Mouse (Mus musculus) kidney, embryonic 16.5 days (tissue): ENCODE measurements at regions not wholly inside any gene's neighbourhood (a gene's known extent, or its start where the extent isn't known, plus 50 kb on each side); places are given as distances from the start of the nearest gene placed in this dataset.

ENCODE experiments used
- ATAC-seq: fragments of 200-750 bp; cut with Nextera tagmentation; 2 replicates; pipeline ENCODE4 v1.8.0; 2017; ENCODE audit warnings: moderate TSS enrichment; ENCODE audit not compliant: low FRiP score, low TSS enrichment
- H3K27ac ChIP-seq: fragments of 300-500 bp; sonication (generic); 2 replicates; pipeline ENCODE4 v1.5.1; 2014; ENCODE audit warnings: low read length
- H3K27me3 ChIP-seq: fragments of 300-500 bp; sonication (generic); 2 replicates; pipeline ENCODE4 v1.6.1; 2014; ENCODE audit warnings: low read length, control low read depth, mixed read lengths; ENCODE audit not compliant: insufficient read depth
- H3K36me3 ChIP-seq: fragments of 300-500 bp; sonication (generic); 2 replicates; pipeline ENCODE4 v1.6.1; 2014; ENCODE audit warnings: low read length, control low read depth, mixed read lengths; ENCODE audit not compliant: insufficient read depth
- H3K4me1 ChIP-seq: fragments of 300-500 bp; sonication (generic); 2 replicates; pipeline ENCODE4 v1.6.1; 2014; ENCODE audit warnings: low read length, control low read depth, mixed read lengths; ENCODE audit not compliant: insufficient read depth
- H3K4me2 ChIP-seq: fragments of 300-500 bp; sonication (generic); replicated peaks from 2 replicates; pipeline ENCODE4 v1.6.1; 2014; ENCODE audit warnings: low read depth, low read length
- H3K4me3 ChIP-seq: fragments of 300-500 bp; sonication (generic); 2 replicates; pipeline ENCODE4 v1.5.1; 2014; ENCODE audit warnings: mild to moderate bottlenecking, low read length
- H3K9ac ChIP-seq: fragments of 300-500 bp; sonication (generic); replicated peaks from 2 replicates; pipeline ENCODE4 v1.6.1; 2014; ENCODE audit warnings: low read length
- H3K9me3 ChIP-seq: fragments of 300-500 bp; sonication (generic); 2 replicates; pipeline ENCODE4 v1.6.1; 2016; ENCODE audit warnings: low read length, control low read depth
- WGBS: fragments of 180-500 bp; shearing (Covaris S2); extraction: QIAGEN DNeasy Blood & Tissue Kit; methylation state at CpG from one replicate; pipeline ENCODE4 v1.1.7; 2014; 5-methylcytosine and 5-hydroxymethylcytosine counted together

DNA sequence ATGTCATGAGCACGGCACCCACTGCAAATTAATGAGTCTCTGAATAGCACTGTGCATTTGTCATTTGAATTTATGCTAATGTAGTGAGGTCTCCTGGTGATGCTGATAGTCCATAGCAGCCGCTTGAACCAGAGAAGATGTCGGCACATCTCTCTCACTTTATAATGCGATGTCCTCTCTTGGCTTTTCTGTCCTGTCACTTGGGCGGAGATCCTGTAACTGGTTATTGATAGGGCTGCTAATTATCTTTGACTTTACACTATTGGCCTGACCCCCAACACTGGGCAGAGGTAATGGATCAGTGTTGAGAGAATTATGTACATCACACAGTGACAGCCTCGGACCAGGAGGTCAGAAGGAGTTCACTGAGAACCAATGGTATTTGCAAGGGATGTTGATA, 161.6 kb downstream of the Cetn3 start:
- H3K4me2 ChIP-seq = peak overlapping the region; percentile 48
- no peak overlapping the region for H3K27ac ChIP-seq
- ATAC-seq = peak; percentile 59; the same call in 1 of the 2 replicates
- no peaks in the 10 kb centered on the region for H3K9me3 ChIP-seq
- no peak overlapping the region for H3K9ac ChIP-seq
- no peaks in the 10 kb centered on the region for H3K27me3 ChIP-seq
- no peaks in the 10 kb centered on the region for H3K36me3 ChIP-seq
- H3K4me3 ChIP-seq = peak overlapping the region; percentile 16; the same call in 1 of the 2 replicates
- WGBS = 46% methylated on average over 6 of the region's 6 CpGs
- peaks cover 7% of the 10 kb centered on the region for H3K4me1 ChIP-seq

DNA sequence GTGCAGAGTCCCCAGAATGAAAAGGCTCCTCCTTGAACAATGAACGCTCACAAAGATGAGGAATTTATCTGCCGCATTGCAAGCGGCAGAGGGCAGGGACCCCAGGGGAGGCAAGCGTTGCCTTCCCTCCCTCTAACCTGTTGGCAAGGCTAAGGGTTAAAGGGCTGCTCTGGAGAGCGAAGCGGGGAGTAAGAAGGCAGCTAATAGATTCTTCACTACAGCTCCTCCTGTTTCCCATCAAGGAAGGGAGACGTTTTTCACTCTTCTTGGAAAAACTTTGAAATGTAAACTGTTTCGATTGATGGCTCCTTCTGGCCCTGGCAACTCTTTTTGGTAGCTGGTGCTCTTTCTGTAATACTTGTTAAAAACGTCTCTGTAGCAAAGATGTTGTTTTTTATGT, 162.9 kb downstream of the Cetn3 start:
- Histone ChIP-seq H3K4me1 (peaks cover 7% of the 10 kb centered on the region), H3K27me3 (no peaks in the 10 kb centered on the region), H3K9ac (peak overlapping the region; percentile 48; the same call in 1 of the 2 replicates), H3K9me3 (no peaks in the 10 kb centered on the region), H3K27ac (no peak overlapping the region), H3K4me2 (peak overlapping the region; percentile 53), H3K36me3 (no peaks in the 10 kb centered on the region), H3K4me3 (peak overlapping the region; percentile 30)
- WGBS = 7% methylated on average over 9 of the region's 9 CpGs
- no peak; the same call in 1 of the 2 replicates for ATAC-seq

DNA sequence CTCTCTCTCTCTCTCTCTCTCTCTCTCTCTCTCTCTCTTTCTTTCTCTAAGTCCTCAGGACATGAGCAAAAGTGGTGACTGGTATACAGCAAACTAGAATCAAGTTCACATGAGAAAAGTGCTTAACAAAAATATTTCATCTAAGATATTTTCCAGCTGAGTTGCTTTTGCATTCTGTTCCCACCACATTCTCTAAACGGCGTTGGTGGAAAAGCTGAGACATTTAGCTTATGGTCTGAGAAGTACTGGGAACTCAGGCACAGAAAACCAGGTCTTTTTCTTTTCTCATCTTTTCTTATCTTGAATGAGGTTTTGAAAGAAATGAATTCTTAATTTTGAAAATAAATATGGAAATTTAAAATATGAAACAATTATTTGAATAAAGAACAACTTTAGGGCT, 182.6 kb downstream of the Cetn3 start:
- Histone ChIP-seq H3K4me2 (no peak overlapping the region), H3K27ac (no peak overlapping the region), H3K36me3 (no peaks in the 10 kb centered on the region), H3K4me3 (no peak overlapping the region), H3K27me3 (no peaks in the 10 kb centered on the region), H3K9me3 (no peaks in the 10 kb centered on the region), H3K9ac (no peak overlapping the region), H3K4me1 (no peaks in the 10 kb centered on the region)
- no peak for ATAC-seq
- WGBS = 76% methylated on average over 2 of the region's 2 CpGs

DNA sequence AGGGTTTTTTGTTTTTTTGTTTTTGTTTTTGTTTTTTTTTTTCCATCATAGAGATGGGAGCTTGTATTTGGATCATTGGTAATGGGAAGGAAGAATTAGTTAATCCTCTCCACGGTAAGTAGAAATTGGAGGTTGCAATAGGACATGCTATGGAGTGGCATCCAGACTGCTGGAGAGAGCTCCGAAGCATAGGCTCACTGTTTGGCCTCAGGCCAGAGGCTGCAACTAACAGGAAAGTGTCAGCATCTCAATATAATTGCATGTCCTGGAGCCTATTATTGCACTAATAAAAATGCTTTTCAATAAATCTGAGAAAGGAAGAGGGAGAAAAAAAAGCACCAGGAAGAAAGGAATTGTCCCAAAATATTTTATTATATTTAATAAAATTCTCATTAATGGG, 193.0 kb downstream of the Cetn3 start:
- Histone ChIP-seq H3K4me2 (no peak overlapping the region), H3K27me3 (no peaks in the 10 kb centered on the region), H3K4me1 (no peaks in the 10 kb centered on the region), H3K9ac (no peak overlapping the region), H3K9me3 (no peaks in the 10 kb centered on the region), H3K36me3 (no peaks in the 10 kb centered on the region), H3K4me3 (no peak overlapping the region), H3K27ac (no peak overlapping the region)
- ATAC-seq = no peak
- WGBS = 48% methylated on average over 2 of the region's 2 CpGs

DNA sequence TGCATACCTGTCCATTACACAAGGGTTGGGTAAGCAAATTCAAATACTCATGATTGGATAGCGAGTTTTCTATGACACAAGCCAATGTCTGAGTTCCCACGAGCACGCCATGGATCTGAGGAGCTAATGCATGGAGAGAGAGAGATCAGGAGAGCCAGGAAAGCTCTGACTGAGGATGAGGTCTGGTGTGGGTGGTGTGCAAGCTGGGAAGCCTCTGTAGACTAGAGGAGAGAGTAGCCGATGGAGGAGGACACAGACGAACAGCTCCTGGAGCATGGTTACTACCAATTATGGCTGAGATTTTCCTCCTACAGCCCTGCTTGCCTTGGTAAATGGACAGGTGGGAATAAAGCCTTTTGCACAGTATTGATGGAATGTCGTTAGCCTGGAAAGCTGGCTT, 195.1 kb downstream of the Cetn3 start:
- Histone ChIP-seq H3K4me3 (no peak overlapping the region), H3K36me3 (no peaks in the 10 kb centered on the region), H3K27me3 (no peaks in the 10 kb centered on the region), H3K27ac (no peak overlapping the region), H3K4me2 (no peak overlapping the region), H3K9ac (no peak overlapping the region), H3K9me3 (no peaks in the 10 kb centered on the region), H3K4me1 (no peaks in the 10 kb centered on the region)
- 88% methylated on average over 6 of the region's 6 CpGs for WGBS
- no peak for ATAC-seq

DNA sequence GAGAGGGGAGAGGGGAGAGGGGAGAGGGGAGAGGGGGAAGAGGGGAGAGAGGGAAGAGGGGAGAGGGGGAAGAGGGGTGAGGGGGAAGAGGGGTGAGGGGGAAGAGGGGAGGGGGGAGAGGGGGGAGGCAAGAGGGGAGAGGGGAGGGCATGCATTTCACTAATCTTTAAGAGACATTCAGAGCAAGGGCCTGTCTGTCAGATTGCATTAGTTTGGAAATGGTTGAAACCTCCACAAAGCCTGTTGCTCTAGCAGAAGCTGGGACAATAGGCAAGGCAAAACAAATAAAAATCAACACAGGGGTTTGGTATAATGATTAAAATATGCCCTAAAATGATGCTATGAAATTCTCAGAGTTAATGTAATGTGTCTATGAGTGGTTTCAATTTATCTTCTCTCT, 196.4 kb downstream of the Cetn3 start:
- Histone ChIP-seq H3K36me3 (no peaks in the 10 kb centered on the region), H3K9ac (no peak overlapping the region), H3K9me3 (no peaks in the 10 kb centered on the region), H3K27ac (no peak overlapping the region), H3K4me1 (no peaks in the 10 kb centered on the region), H3K4me3 (no peak overlapping the region), H3K4me2 (no peak overlapping the region), H3K27me3 (no peaks in the 10 kb centered on the region)
- ATAC-seq = no peak

DNA sequence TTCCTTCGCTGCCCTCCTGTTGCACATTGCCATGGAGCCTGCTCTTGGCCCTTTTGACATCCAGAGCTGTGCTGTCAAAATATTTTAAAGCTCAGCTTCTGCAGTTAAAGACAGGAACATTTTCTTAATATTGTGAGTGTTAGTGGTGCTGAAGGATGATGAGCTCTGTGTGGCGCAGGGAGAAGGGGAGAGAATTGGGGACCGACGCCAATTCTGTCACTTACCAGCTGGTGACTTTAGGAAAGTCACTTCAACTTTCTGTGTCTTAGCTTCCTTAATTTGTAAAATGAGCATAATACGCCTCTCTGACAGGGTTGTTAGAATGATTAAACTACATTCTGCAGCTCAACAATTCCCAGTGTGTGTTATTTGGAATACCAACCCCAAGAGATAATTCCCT, 197.2 kb downstream of the Cetn3 start:
- no peak overlapping the region for H3K4me3 ChIP-seq

DNA sequence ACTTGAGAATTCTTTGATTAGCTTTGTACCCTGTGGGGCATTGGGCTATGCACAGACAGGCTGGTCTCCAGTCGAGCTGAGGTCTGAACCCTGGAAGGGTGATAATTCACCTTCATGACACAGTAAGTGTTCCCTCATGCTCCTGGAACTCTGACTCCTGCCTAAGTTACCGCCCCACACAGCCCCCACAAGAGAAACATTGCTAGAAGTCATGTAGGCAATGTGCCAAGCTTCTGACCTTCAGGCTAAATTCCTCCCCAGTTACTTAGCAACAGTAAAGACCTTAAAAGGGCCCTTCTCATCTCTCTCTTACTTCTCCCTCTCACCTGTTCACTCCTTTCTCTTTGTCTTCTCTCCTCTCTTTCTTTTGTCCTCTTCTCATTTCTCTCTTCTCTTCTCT, 199.6 kb downstream of the Cetn3 start:
- no peaks in the 10 kb centered on the region for H3K4me1 ChIP-seq
- WGBS = 17% methylated on average over 2 of the region's 2 CpGs
- no peaks in the 10 kb centered on the region for H3K27me3 ChIP-seq
- H3K36me3 ChIP-seq = no peaks in the 10 kb centered on the region
- H3K4me2 ChIP-seq = no peak overlapping the region
- no peak for ATAC-seq
- no peak overlapping the region for H3K9ac ChIP-seq
- H3K4me3 ChIP-seq = no peak overlapping the region
- H3K9me3 ChIP-seq = no peaks in the 10 kb centered on the region
- no peak overlapping the region for H3K27ac ChIP-seq

More for the DNA sequence above, 197.2 kb downstream of the Cetn3 start:
- H3K27ac ChIP-seq = no peak overlapping the region
- ATAC-seq = no peak
- H3K36me3 ChIP-seq = no peaks in the 10 kb centered on the region
- no peaks in the 10 kb centered on the region for H3K4me1 ChIP-seq
- H3K27me3 ChIP-seq = no peaks in the 10 kb centered on the region
- H3K4me2 ChIP-seq = no peak overlapping the region
- no peak overlapping the region for H3K9ac ChIP-seq
- 79% methylated on average over 5 of the region's 5 CpGs for WGBS
- H3K9me3 ChIP-seq = no peaks in the 10 kb centered on the region

DNA sequence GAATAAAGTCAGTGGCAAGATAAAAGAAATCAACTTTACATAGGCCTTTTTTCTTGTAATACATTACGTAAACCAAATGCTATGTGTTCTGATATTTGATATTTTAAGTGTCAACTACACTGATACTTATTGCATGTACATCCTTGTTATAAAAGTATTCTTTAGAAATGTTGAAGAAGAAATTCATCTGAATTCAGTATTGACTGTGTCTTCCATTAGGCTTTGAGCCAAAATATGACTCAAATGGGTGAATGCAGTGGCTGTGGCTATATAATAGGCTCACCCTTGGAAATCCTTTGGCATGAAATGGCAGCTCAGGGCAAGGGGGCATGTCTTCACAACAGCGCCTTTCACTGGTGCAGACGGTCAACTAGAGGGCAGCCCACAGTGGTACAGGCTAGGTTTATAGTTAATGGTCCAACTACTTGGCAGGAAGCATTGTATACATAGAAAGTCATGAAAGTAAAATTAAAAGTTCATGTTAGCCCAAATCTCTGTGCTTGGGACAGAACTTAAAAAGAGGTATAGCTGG, 217.9 kb downstream of the Cetn3 start:
- Histone ChIP-seq H3K9me3 (no peaks in the 10 kb centered on the region), H3K4me1 (no peaks in the 10 kb centered on the region), H3K4me2 (no peak overlapping the region), H3K27me3 (no peaks in the 10 kb centered on the region), H3K27ac (no peak overlapping the region), H3K9ac (no peak overlapping the region), H3K4me3 (no peak overlapping the region), H3K36me3 (no peaks in the 10 kb centered on the region)
- ATAC-seq = no peak
- WGBS = 88% methylated on average over 3 of the region's 3 CpGs

DNA sequence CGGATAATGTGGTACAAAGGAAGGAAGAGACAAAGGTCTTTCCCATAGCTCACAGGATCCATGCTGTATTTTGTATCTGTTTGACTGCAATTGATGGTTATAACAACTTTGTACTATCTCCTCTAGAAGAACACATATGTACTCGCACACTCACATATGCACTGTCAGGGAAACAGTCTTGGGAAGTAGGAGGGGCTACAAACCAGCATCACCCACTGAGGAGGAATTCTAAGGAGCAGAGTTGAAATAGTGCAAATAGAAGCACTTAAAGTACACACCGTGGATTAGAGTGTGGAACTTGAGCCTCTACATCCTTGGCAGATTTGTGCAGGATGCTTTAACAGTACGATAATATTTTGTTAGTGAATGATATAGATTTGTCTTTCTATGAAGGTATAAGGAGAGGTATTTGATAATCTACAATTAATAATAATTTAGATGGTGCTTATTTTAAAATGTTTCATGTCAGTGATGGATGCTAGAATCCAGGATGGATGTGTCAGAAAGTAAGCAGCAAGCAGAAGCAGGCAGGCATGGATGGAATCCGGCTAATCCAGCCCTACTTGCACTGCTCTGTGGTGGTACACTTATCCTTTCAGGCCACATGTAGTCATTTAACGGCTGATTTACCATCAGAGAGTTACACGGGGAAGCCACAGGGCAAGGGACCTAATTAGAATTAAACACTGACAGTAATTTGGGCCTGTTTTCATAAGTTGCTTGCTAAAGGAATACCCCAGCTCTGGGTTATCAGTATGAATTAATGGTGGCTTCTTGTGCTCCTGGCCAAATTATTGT, 223.3 kb downstream of the Cetn3 start:
- Histone ChIP-seq H3K27ac (no peak overlapping the region), H3K27me3 (no peaks in the 10 kb centered on the region), H3K9me3 (no peaks in the 10 kb centered on the region), H3K9ac (no peak overlapping the region), H3K4me1 (no peaks in the 10 kb centered on the region), H3K36me3 (no peaks in the 10 kb centered on the region), H3K4me2 (no peak overlapping the region), H3K4me3 (no peak overlapping the region)
- ATAC-seq = no peak
- whole genome bisulfite sequencing = 59% methylated on average over 7 of the region's 7 CpGs
